Comparison of ENCODE assay signal across 20 mouse cellular contexts in genomic region chr1:130508957-130509350, GRCm38 (mm10). TPM values are rescaled to one million over a fixed set of nuclear protein-coding genes. Genes with fewer than 3 reads are reported as not detected.
DNase-seq lines count a peak whose midpoint lies in the region; ATAC-seq and TF ChIP-seq lines count a peak whose summit lies in the region.
"Had no signal": no experiment of that assay in that cellular context is flagged by ENCODE, and none has a peak within 500 bp of the region (broad histone marks: within the 10 kb centered on the region; RNA-seq: fewer than 3 reads in every experiment).

No protein-coding gene starts in this region.

- H3K36me3 ChIP-seq in heart, embryonic 16.5 days (ENCODE audit: control insufficient read depth, insufficient read depth) = no peaks in the 10 kb centered on the region
- H3K36me3 ChIP-seq in lung, embryonic 16.5 days (ENCODE audit: control insufficient read depth, insufficient read depth, low read length) = no peaks in the 10 kb centered on the region
- H3K36me3 ChIP-seq in stomach, embryonic 16.5 days (ENCODE audit: control insufficient read depth, insufficient read depth, low read length) = no peaks in the 10 kb centered on the region
- H3K36me3 ChIP-seq: forebrain, embryonic 12.5 days; hindbrain, embryonic 13.5 days; liver, embryonic 13.5 days had no signal

- TF ChIP-seq CTCF in gastrocnemius, adult 2 months (IDR thresholded peaks at IDR 0.05) = no peak
- no peak for TF ChIP-seq CTCF in lung, adult 2 months (IDR thresholded peaks at IDR 0.05; ENCODE audit: insufficient read depth, low read length)

- no peak overlapping the region for H3K4me3 ChIP-seq in gastrocnemius, adult 2 months
- H3K4me3 ChIP-seq in heart, embryonic 16.5 days (ENCODE audit: low read length) = no peak overlapping the region
- no peak overlapping the region for H3K4me3 ChIP-seq in lung, embryonic 16.5 days (ENCODE audit: low read length)
- H3K4me3 ChIP-seq in lung, adult 2 months (replicated peaks; ENCODE audit: extremely low read depth, low read depth, low read length) = no peak overlapping the region
- no peak overlapping the region for H3K4me3 ChIP-seq in stomach, embryonic 16.5 days (replicated peaks; ENCODE audit: low read length)
- H3K4me3 ChIP-seq: erythroblast, embryonic 14.5 days; forebrain, embryonic 12.5 days; hindbrain, embryonic 13.5 days; liver, embryonic 13.5 days had no signal

- intact Hi-C loops in gastrocnemius, adult 2 months (cut with DNase I) = no loop called here
- intact Hi-C loops in gastrocnemius, postnatal 14 days (cut with DNase I; ENCODE audit: low total_unique reads) = no loop called here
- intact Hi-C loops in heart, postnatal 10 days (cut with DNase I) = no loop called here

- no peak overlapping the region for H3K4me2 ChIP-seq in heart, embryonic 16.5 days (ENCODE audit: low read depth, low read length)
- no peak overlapping the region for H3K4me2 ChIP-seq in lung, embryonic 16.5 days (ENCODE audit: low read depth, low read length)
- H3K4me2 ChIP-seq in stomach, embryonic 16.5 days (ENCODE audit: low read depth, low read length) = peak overlapping the region; percentile 4; the same call in 1 of the 2 replicates
- H3K4me2 ChIP-seq: forebrain, embryonic 12.5 days; hindbrain, embryonic 13.5 days; liver, embryonic 13.5 days had no signal

- no peak for TF ChIP-seq POLR2A in lung, adult 2 months (IDR thresholded peaks at IDR 0.05; ENCODE audit: borderline replicate concordance, extremely low read depth, low read depth, low read length)

- no peaks in the 10 kb centered on the region for H3K9me3 ChIP-seq in heart, embryonic 16.5 days (replicated peaks; ENCODE audit: control insufficient read depth, low read length)
- H3K9me3 ChIP-seq in lung, embryonic 16.5 days (ENCODE audit: control insufficient read depth, low read length) = no peaks in the 10 kb centered on the region
- H3K9me3 ChIP-seq in stomach, embryonic 16.5 days (replicated peaks; ENCODE audit: control insufficient read depth, low read length) = no peaks in the 10 kb centered on the region
- H3K9me3 ChIP-seq: forebrain, embryonic 12.5 days; hindbrain, embryonic 13.5 days; liver, embryonic 13.5 days had no signal

- no peak overlapping the region for H3K9ac ChIP-seq in heart, embryonic 16.5 days (ENCODE audit: low read length)
- no peak overlapping the region for H3K9ac ChIP-seq in lung, embryonic 16.5 days (ENCODE audit: low read length)
- H3K9ac ChIP-seq in stomach, embryonic 16.5 days (ENCODE audit: low read length) = no peak overlapping the region
- H3K9ac ChIP-seq: forebrain, embryonic 12.5 days; hindbrain, embryonic 13.5 days; liver, embryonic 13.5 days had no signal

- H3K4me1 ChIP-seq in heart, embryonic 16.5 days (ENCODE audit: control insufficient read depth, insufficient read depth, low read length) = no peaks in the 10 kb centered on the region; the same call in 1 of the 2 replicates
- peaks cover 22% of the 10 kb centered on the region for H3K4me1 ChIP-seq in lung, embryonic 16.5 days (replicated peaks; ENCODE audit: control insufficient read depth, insufficient read depth, low read length)
- H3K4me1 ChIP-seq in lung, adult 2 months (ENCODE audit: control insufficient read depth, insufficient read depth, low read length) = no peaks in the 10 kb centered on the region; the same call in 1 of the 2 replicates
- H3K4me1 ChIP-seq in stomach, embryonic 16.5 days (ENCODE audit: control insufficient read depth, insufficient read depth, low read length) = peaks cover 20% of the 10 kb centered on the region
- H3K4me1 ChIP-seq: forebrain, embryonic 12.5 days; hindbrain, embryonic 13.5 days had no signal

- WGBS in heart, embryonic 16.5 days = 34% methylated on average over 2 of the region's 2 CpGs
- 22% methylated on average over 2 of the region's 2 CpGs for WGBS in lung, embryonic 16.5 days
- WGBS in lung, adult 2 months = 40% methylated on average over 2 of the region's 2 CpGs
- 17% methylated on average over 2 of the region's 2 CpGs for WGBS in stomach, embryonic 16.5 days

- H3K27me3 ChIP-seq in heart, embryonic 16.5 days (ENCODE audit: control insufficient read depth, insufficient read depth, low read length) = no peaks in the 10 kb centered on the region
- no peaks in the 10 kb centered on the region for H3K27me3 ChIP-seq in lung, embryonic 16.5 days (ENCODE audit: control insufficient read depth, insufficient read depth, low read depth, low read length)
- H3K27me3 ChIP-seq in stomach, embryonic 16.5 days (ENCODE audit: control insufficient read depth, insufficient read depth, low read length) = no peaks in the 10 kb centered on the region
- H3K27me3 ChIP-seq: forebrain, embryonic 12.5 days; hindbrain, embryonic 13.5 days; liver, embryonic 13.5 days had no signal

- ATAC-seq in heart, embryonic 16.5 days (replicated peaks; ENCODE audit: extremely low read depth, insufficient read depth, low FRiP score) = no peak
- peak; percentile 64 for ATAC-seq in lung, embryonic 16.5 days (ENCODE audit: low read depth)
- ATAC-seq in stomach, embryonic 16.5 days (ENCODE audit: insufficient read depth, low FRiP score) = peak; percentile 82

- peak overlapping the region; percentile 62; the same call in 1 of the 2 replicates for H3K27ac ChIP-seq in gastrocnemius, adult 2 months
- H3K27ac ChIP-seq in heart, embryonic 16.5 days (ENCODE audit: low read length) = 0 out of 2 replicates have a peak overlapping the region, but pooled peaks have one; percentile 37
- no peak overlapping the region for H3K27ac ChIP-seq in lung, embryonic 16.5 days (ENCODE audit: low read length)
- peak overlapping the region; percentile 80 for H3K27ac ChIP-seq in stomach, embryonic 16.5 days (ENCODE audit: low read length)
- H3K27ac ChIP-seq: forebrain, embryonic 12.5 days; hindbrain, embryonic 13.5 days had no signal

- no peak for DNase-seq in gastrocnemius, adult 2 months
- no peak for DNase-seq in gastrocnemius, postnatal 14 days
- no peak for DNase-seq in heart, postnatal 10 days
- DNase-seq in lung, adult 2 months = no peak
- no peak for DNase-seq in layer of hippocampus, adult 8-10 months (ENCODE audit: low spot score in 2 of 2)
- DNase-seq: adrenal gland, postnatal 36 days; cerebellum, adult 9-10 months; kidney, adult 8-10 months; kidney, postnatal 10 days; left cerebral cortex, postnatal 4 days; midbrain, embryonic 14.5 days; thymus, adult 2 months; thymus, postnatal 4 days had no signal

RNA-seq across cellular contexts. Expression of gene Cd55, which starts 46.4 kb away (rescaled TPM):
- total RNA-seq in gastrocnemius, adult 2 months (2021) = 10 to 100 TPM; 47.7 to 77.9 TPM
- total RNA-seq in gastrocnemius, postnatal 14 days (2021) = 10 to 100 TPM; 24.3 to 35.9 TPM
- polyA plus RNA-seq in heart, embryonic 16.5 days (2015; fragmentation: Nextera tagmentation; extraction: Ambion mirVana) = 11.7 and 12.5 TPM in 2 replicates
- total RNA-seq in heart, postnatal 10 days (2021) = 10 to 100 TPM; 13.7 to 16.5 TPM
- 25.9 and 26.3 TPM in 2 replicates for polyA plus RNA-seq in lung, embryonic 16.5 days (2015; fragmentation: Nextera tagmentation; extraction: Ambion mirVana)
- 21.1 and 24.2 TPM in 2 replicates for polyA plus RNA-seq in lung, adult 2 months (2012; rRNA removed)
- 53.9 and 55.3 TPM in 2 replicates for polyA plus RNA-seq in stomach, embryonic 16.5 days (2015; fragmentation: Nextera tagmentation; extraction: Ambion mirVana)
- total RNA-seq in layer of hippocampus, adult 8-10 months (2022) = 1 to 10 TPM; 4.1 to 7.8 (median 4.7) TPM
